Mouse (Mus musculus): ENCODE data around the gene Stat5b.

- TF ChIP-seq CTCF (IDR thresholded peaks at IDR 0.05; ENCODE audit: insufficient read depth, low read depth, low read length) (no peak), POLR2A (IDR thresholded peaks at IDR 0.05; ENCODE audit: insufficient read depth, low read depth, low read length) (no peak)
Measured at GRCm38 (mm10) chr11:100863141-100863540, 12.6 kb upstream of the Stat5b start.
